Mouse (Mus musculus): ENCODE measurements around the gene Olfr301.

Olfr301 gene

GRCm38 (mm10) chr7:86403546-86403945 is at the start of gene Olfr301:
Olfr301 (plus strand) TSS chr7:86403846.
- no peak for DNase-seq

GRCm38 (mm10) chr7:86366828-86367227 is 36.8 kb upstream of the Olfr301 start, which contains the start of gene Olfr305:
Olfr305 (minus strand) TSS chr7:86366928.
- no peak for DNase-seq

- no peak for DNase-seq
Observed at GRCm38 (mm10) chr7:86385769-86386168, 17.9 kb upstream of the Olfr301 start.

GRCm38 (mm10) chr7:86386558-86386957 is 17.1 kb upstream of the Olfr301 start, which contains the start of gene Olfr304:
Olfr304 (minus strand) TSS chr7:86386658.
- no peak for DNase-seq

GRCm38 (mm10) chr7:86397689-86398088 is 6.0 kb upstream of the Olfr301 start, which contains the start of gene Olfr303:
Olfr303 (minus strand) TSS chr7:86397789.
- DNase-seq: no peak

- no peak for DNase-seq
Observed at GRCm38 (mm10) chr7:86459621-86460020, 56.0 kb downstream of the Olfr301 start, which contains the start of gene Olfr299. Olfr299 (plus strand) TSS chr7:86459921.

Data from thymus, postnatal 14 days (tissue).